Mouse (Mus musculus): Measurements from ENCODE around the gene Catspere2. TPM values are rescaled to one million over a fixed set of nuclear protein-coding genes. Genes with fewer than 3 reads are reported as not detected.
"Not testable (repeated sequence)": the region's sequence is repeated elsewhere in the genome, so short reads cannot be mapped to it uniquely, and the experiment has no call there.

Gene Catspere2
- polyA plus RNA-seq, 1 experiment from 2014 or later = 0.40 TPM

- Histone ChIP-seq H3K27me3 (no peaks in the 10 kb centered on the region), H3K4me1 (no peaks in the 10 kb centered on the region), H3K27ac (no peak overlapping the region), H3K9ac (no peak overlapping the region), H3K36me3 (no peaks in the 10 kb centered on the region), H3K4me2 (replicated peaks) (no peak overlapping the region), H3K4me3 (no peak overlapping the region), H3K9me3 (replicated peaks) (no peaks in the 10 kb centered on the region)
- WGBS = 90% methylated on average over 2 of the region's 2 CpGs
- no peak for ATAC-seq (ENCODE audit: low FRiP score)
Observed at GRCm38 (mm10) chr1:178182251-178182650, 199.0 kb downstream of the Catspere2 start.

- Histone ChIP-seq H3K9me3 (replicated peaks) (no peaks in the 10 kb centered on the region), H3K36me3 (no peaks in the 10 kb centered on the region), H3K4me1 (peaks cover 7% of the 10 kb centered on the region), H3K9ac (no peak overlapping the region), H3K4me2 (replicated peaks) (no peak overlapping the region), H3K4me3 (no peak overlapping the region), H3K27me3 (no peaks in the 10 kb centered on the region), H3K27ac (no peak overlapping the region)
- ATAC-seq (ENCODE audit: low FRiP score) = no peak
Observed at GRCm38 (mm10) chr1:178185591-178185990, 202.4 kb downstream of the Catspere2 start.

GRCm38 (mm10) chr1:178187216-178187791, 204.1 kb downstream of the Catspere2 start, which contains the start of gene Desi2:
TSS of gene Desi2 (plus strand) at chr1:178187417.
- Histone ChIP-seq H3K4me2 (replicated peaks) (peak within 1 kb of the TSS; percentile 57), H3K27ac (peak within 1 kb of the TSS; percentile 62; the same call in 1 of the 2 replicates), H3K9ac (peak within 1 kb of the TSS; percentile 59), H3K4me3 (peak within 1 kb of the TSS; percentile 63)
- H3K36me3 ChIP-seq; H3K27me3 ChIP-seq; H3K9me3 ChIP-seq (replicated peaks); H3K4me1 ChIP-seq: not testable (repeated sequence)
- under 1% methylated on average over 37 of the region's 37 CpGs for WGBS
- ATAC-seq (ENCODE audit: low FRiP score) = peak; percentile 100

- H3K9ac ChIP-seq = peak overlapping the region; percentile 59
- H3K27ac ChIP-seq = peak overlapping the region; percentile 62; the same call in 1 of the 2 replicates
- not testable (repeated sequence) for H3K36me3 ChIP-seq; H3K4me1 ChIP-seq; H3K27me3 ChIP-seq; H3K9me3 ChIP-seq (replicated peaks)
- ATAC-seq (ENCODE audit: low FRiP score) = peak; percentile 72; the same call in 1 of the 2 replicates
- H3K4me3 ChIP-seq = peak overlapping the region; percentile 63
- 3% methylated on average over 17 of the region's 38 CpGs for WGBS
- peak overlapping the region; percentile 48 for H3K4me2 ChIP-seq (replicated peaks)
Observed at GRCm38 (mm10) chr1:178187810-178188209, 204.6 kb downstream of the Catspere2 start.

GRCm38 (mm10) chr1:178188386-178188785, 205.2 kb downstream of the Catspere2 start:
- H3K36me3 ChIP-seq = no peaks in the 10 kb centered on the region
- H3K4me2 ChIP-seq (replicated peaks) = peak overlapping the region; percentile 57
- H3K4me3 ChIP-seq = peak overlapping the region; percentile 31
- 9% methylated on average over 13 of the region's 13 CpGs for WGBS
- no peak for ATAC-seq (ENCODE audit: low FRiP score)
- no peaks in the 10 kb centered on the region for H3K9me3 ChIP-seq (replicated peaks)
- H3K27me3 ChIP-seq = no peaks in the 10 kb centered on the region
- no peak overlapping the region for H3K27ac ChIP-seq
- no peak overlapping the region for H3K9ac ChIP-seq
- H3K4me1 ChIP-seq = peaks cover 7% of the 10 kb centered on the region

- Histone ChIP-seq H3K36me3 (no peaks in the 10 kb centered on the region), H3K9me3 (replicated peaks) (0 out of 2 replicates have a peak, but pooled peaks cover 2% of the 10 kb centered on the region), H3K27ac (no peak overlapping the region), H3K4me3 (no peak overlapping the region), H3K4me2 (replicated peaks) (no peak overlapping the region), H3K9ac (no peak overlapping the region), H3K4me1 (no peaks in the 10 kb centered on the region), H3K27me3 (no peaks in the 10 kb centered on the region)
- no peak for ATAC-seq (ENCODE audit: low FRiP score)
- WGBS = 92% methylated on average over 10 of the region's 10 CpGs
Observed at GRCm38 (mm10) chr1:178205701-178206325, 222.6 kb downstream of the Catspere2 start.

- H3K9me3 ChIP-seq (replicated peaks); H3K4me3 ChIP-seq; H3K4me2 ChIP-seq (replicated peaks); H3K9ac ChIP-seq; H3K27ac ChIP-seq; H3K4me1 ChIP-seq; H3K36me3 ChIP-seq; H3K27me3 ChIP-seq; ATAC-seq (ENCODE audit: low FRiP score): not testable (repeated sequence)
- WGBS = 70% methylated on average over 4 of the region's 4 CpGs
Observed at GRCm38 (mm10) chr1:178207856-178208255, 224.6 kb downstream of the Catspere2 start.

- no peaks in the 10 kb centered on the region for H3K27me3 ChIP-seq
- H3K9ac ChIP-seq = no peak overlapping the region
- no peaks in the 10 kb centered on the region for H3K36me3 ChIP-seq
- H3K4me3 ChIP-seq = no peak overlapping the region
- ATAC-seq (ENCODE audit: low FRiP score) = no peak
- H3K4me2 ChIP-seq (replicated peaks) = no peak overlapping the region
- H3K27ac ChIP-seq = no peak overlapping the region
- H3K9me3 ChIP-seq (replicated peaks) = no peaks in the 10 kb centered on the region
- H3K4me1 ChIP-seq = no peaks in the 10 kb centered on the region
Observed at GRCm38 (mm10) chr1:178209966-178210365, 226.7 kb downstream of the Catspere2 start.

GRCm38 (mm10) chr1:178217157-178217556, 233.9 kb downstream of the Catspere2 start:
- Histone ChIP-seq H3K9me3 (replicated peaks) (no peaks in the 10 kb centered on the region), H3K27ac (no peak overlapping the region), H3K4me3 (no peak overlapping the region), H3K4me2 (replicated peaks) (no peak overlapping the region), H3K27me3 (no peaks in the 10 kb centered on the region), H3K36me3 (no peaks in the 10 kb centered on the region), H3K9ac (no peak overlapping the region), H3K4me1 (no peaks in the 10 kb centered on the region)
- ATAC-seq (ENCODE audit: low FRiP score) = no peak

- H3K4me3 ChIP-seq = no peak overlapping the region
- H3K9me3 ChIP-seq (replicated peaks) = no peaks in the 10 kb centered on the region
- no peaks in the 10 kb centered on the region for H3K27me3 ChIP-seq
- no peaks in the 10 kb centered on the region for H3K36me3 ChIP-seq
- no peak overlapping the region for H3K27ac ChIP-seq
- H3K4me2 ChIP-seq (replicated peaks) = no peak overlapping the region
- H3K4me1 ChIP-seq = no peaks in the 10 kb centered on the region
- ATAC-seq (ENCODE audit: low FRiP score) = no peak
- no peak overlapping the region for H3K9ac ChIP-seq
Observed at GRCm38 (mm10) chr1:178218305-178218704, 235.1 kb downstream of the Catspere2 start.

GRCm38 (mm10) chr1:178219166-178220077, 236.2 kb downstream of the Catspere2 start:
- WGBS = 89% methylated on average over 5 of the region's 5 CpGs
- H3K9ac ChIP-seq = no peak overlapping the region
- no peak overlapping the region for H3K4me2 ChIP-seq (replicated peaks)
- H3K9me3 ChIP-seq (replicated peaks) = peaks cover 4% of the 10 kb centered on the region
- peaks cover under 1% of the 10 kb centered on the region; the same call in 1 of the 2 replicates for H3K36me3 ChIP-seq
- no peak for ATAC-seq (ENCODE audit: low FRiP score)
- no peaks in the 10 kb centered on the region for H3K4me1 ChIP-seq
- H3K4me3 ChIP-seq = no peak overlapping the region
- no peak overlapping the region for H3K27ac ChIP-seq
- H3K27me3 ChIP-seq = no peaks in the 10 kb centered on the region
